Comparison of ENCODE assay signal across 16 mouse cellular contexts in the genomic region with DNA sequence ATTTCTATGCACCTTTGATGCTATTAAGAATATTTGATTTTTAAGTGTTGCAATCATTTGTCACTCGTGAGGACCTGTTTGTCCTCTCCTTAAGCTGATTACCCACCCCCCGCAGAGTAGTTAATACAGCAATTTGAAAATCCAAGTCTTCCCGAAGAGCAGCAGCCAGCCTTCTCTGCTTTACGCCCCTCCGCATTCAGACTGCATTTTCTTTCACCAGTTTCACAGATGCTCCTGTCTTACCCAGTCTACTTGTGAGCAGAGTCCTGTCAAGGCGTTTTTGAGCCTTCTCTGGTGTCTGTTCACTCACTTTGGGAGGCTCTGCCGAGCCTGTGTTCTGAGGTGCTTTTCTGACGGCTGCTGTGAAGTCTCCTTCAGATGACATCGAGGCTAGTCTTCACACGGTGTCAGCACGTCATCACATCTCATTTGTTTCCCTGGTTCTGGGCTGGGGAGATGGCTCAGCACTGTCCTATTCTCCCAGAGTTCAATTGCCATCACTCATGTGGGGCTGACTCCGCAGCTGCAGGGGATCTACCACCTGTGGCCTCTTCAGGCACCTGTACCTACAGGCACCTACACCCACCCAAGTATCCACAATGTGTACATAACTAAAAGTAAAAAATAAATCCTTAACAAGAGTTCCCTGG.
DNase-seq lines count a peak whose midpoint lies in the region; ATAC-seq and TF ChIP-seq lines count a peak whose summit lies in the region.
"Had no signal": no experiment of that assay in that cellular context is flagged by ENCODE, and none has a peak within 500 bp of the region (broad histone marks: within the 10 kb centered on the region; RNA-seq: fewer than 3 reads in every experiment).

No protein-coding gene starts in this region.

- no peaks in the 10 kb centered on the region for H3K36me3 ChIP-seq in hindbrain, embryonic 11.5 days (ENCODE audit: control insufficient read depth, insufficient read depth, low read length)
- no peaks in the 10 kb centered on the region for H3K36me3 ChIP-seq in hindbrain, embryonic 10.5 days
- H3K36me3 ChIP-seq in forebrain, postnatal 0 days (ENCODE audit: insufficient read depth): no peaks in the 10 kb centered on the region
- no peaks in the 10 kb centered on the region for H3K36me3 ChIP-seq in midbrain, embryonic 11.5 days (ENCODE audit: control insufficient read depth, insufficient read depth, low read length)
- no peaks in the 10 kb centered on the region for H3K36me3 ChIP-seq in neural tube, embryonic 15.5 days
- H3K36me3 ChIP-seq: G1E had no signal

- no peak overlapping the region; the same call in 1 of the 2 replicates for H3K9ac ChIP-seq in hindbrain, embryonic 11.5 days (ENCODE audit: low read depth, low read length)
- no peak overlapping the region for H3K9ac ChIP-seq in forebrain, postnatal 0 days
- H3K9ac ChIP-seq in midbrain, embryonic 11.5 days (ENCODE audit: low read length): no peak overlapping the region
- no peak overlapping the region for H3K9ac ChIP-seq in neural tube, embryonic 15.5 days (replicated peaks)
- H3K9ac ChIP-seq: liver, postnatal 0 days had no signal

- H3K4me1 ChIP-seq in hindbrain, embryonic 11.5 days (replicated peaks; ENCODE audit: control insufficient read depth, insufficient read depth, low read length): no peaks in the 10 kb centered on the region
- H3K4me1 ChIP-seq in hindbrain, embryonic 10.5 days (replicated peaks): peaks cover 19% of the 10 kb centered on the region
- H3K4me1 ChIP-seq in forebrain, postnatal 0 days (ENCODE audit: insufficient read depth): no peaks in the 10 kb centered on the region
- H3K4me1 ChIP-seq in midbrain, embryonic 11.5 days (ENCODE audit: control insufficient read depth, insufficient read depth, low read length): peaks cover 4% of the 10 kb centered on the region
- peaks cover 5% of the 10 kb centered on the region; the same call in 1 of the 2 replicates for H3K4me1 ChIP-seq in neural tube, embryonic 15.5 days

- no peaks in the 10 kb centered on the region for H3K9me3 ChIP-seq in hindbrain, embryonic 11.5 days (ENCODE audit: control insufficient read depth, low read length)
- no peaks in the 10 kb centered on the region for H3K9me3 ChIP-seq in hindbrain, embryonic 10.5 days
- H3K9me3 ChIP-seq in forebrain, postnatal 0 days (ENCODE audit: low read length): no peaks in the 10 kb centered on the region
- H3K9me3 ChIP-seq in midbrain, embryonic 11.5 days (ENCODE audit: control insufficient read depth, low read length): no peaks in the 10 kb centered on the region
- no peaks in the 10 kb centered on the region for H3K9me3 ChIP-seq in neural tube, embryonic 15.5 days (replicated peaks)
- H3K9me3 ChIP-seq: G1E had no signal

- H3K27ac ChIP-seq in hindbrain, embryonic 11.5 days (ENCODE audit: low read depth, low read length): peak overlapping the region; percentile 30; the same call in 1 of the 2 replicates
- H3K27ac ChIP-seq in hindbrain, embryonic 10.5 days: no peak overlapping the region
- no peak overlapping the region for H3K27ac ChIP-seq in forebrain, postnatal 0 days (ENCODE audit: low read depth, low read length)
- H3K27ac ChIP-seq in midbrain, embryonic 11.5 days (ENCODE audit: low read depth, low read length): no peak overlapping the region
- no peak overlapping the region for H3K27ac ChIP-seq in neural tube, embryonic 15.5 days (replicated peaks)

- WGBS in hindbrain, embryonic 11.5 days: 19% methylated on average over 12 of the region's 12 CpGs
- 19% methylated on average over 12 of the region's 12 CpGs for WGBS in hindbrain, embryonic 10.5 days
- WGBS in forebrain, postnatal 0 days: 10% methylated on average over 12 of the region's 12 CpGs
- WGBS in midbrain, embryonic 11.5 days: 3% methylated on average over 12 of the region's 12 CpGs
- 22% methylated on average over 12 of the region's 12 CpGs for WGBS in neural tube, embryonic 15.5 days

- no peak overlapping the region for H3K4me3 ChIP-seq in hindbrain, embryonic 11.5 days (ENCODE audit: low read depth, low read length)
- H3K4me3 ChIP-seq in hindbrain, embryonic 10.5 days: no peak overlapping the region
- H3K4me3 ChIP-seq in forebrain, postnatal 0 days (ENCODE audit: low read depth, low read length): no peak overlapping the region
- H3K4me3 ChIP-seq in midbrain, embryonic 11.5 days (ENCODE audit: low read depth, low read length): no peak overlapping the region
- no peak overlapping the region for H3K4me3 ChIP-seq in neural tube, embryonic 15.5 days (replicated peaks)

- no peak for ATAC-seq in hindbrain, embryonic 11.5 days (ENCODE audit: low FRiP score)
- ATAC-seq in forebrain, postnatal 0 days: peak; percentile 80
- no peak for ATAC-seq in midbrain, embryonic 11.5 days (ENCODE audit: low FRiP score)
- no peak for ATAC-seq in neural tube, embryonic 15.5 days (ENCODE audit: low FRiP score)
- ATAC-seq in erythroblast, adult 5-6 weeks (replicated peaks; ENCODE audit: low FRiP score, poor library complexity, severe bottlenecking): no peak
- ATAC-seq: CD4-positive, CD25-positive, alpha-beta regulatory T cell, adult 4 months; inflammation-experienced regulatory T-cells, adult 6 months; liver, postnatal 0 days had no signal

- no peak for TF ChIP-seq CTCF in forebrain, postnatal 0 days (IDR thresholded peaks at IDR 0.05; ENCODE audit: low read depth)

- no peak for DNase-seq in hindbrain, embryonic 11.5 days (ENCODE audit: low spot score)
- no peak for DNase-seq in hindbrain, embryonic 10.5 days (ENCODE audit: low spot score)
- no peak for DNase-seq in forebrain, postnatal 0 days
- DNase-seq in midbrain, embryonic 11.5 days (ENCODE audit: low spot score, missing footprints): peak; percentile 87
- no peak for DNase-seq in left cerebral cortex, adult 18-20 months (ENCODE audit: low spot score in 2 of 2)
- no peak for DNase-seq in lung, postnatal 36 days
- DNase-seq: cerebellum, postnatal 14 days; kidney, adult 8-10 months; liver; liver, postnatal 0 days; right cerebral cortex, postnatal 4 days had no signal

- H3K4me2 ChIP-seq in hindbrain, embryonic 11.5 days (replicated peaks; ENCODE audit: low read depth, low read length): no peak overlapping the region; the same call in 1 of the 2 replicates
- H3K4me2 ChIP-seq in forebrain, postnatal 0 days (ENCODE audit: low read depth): peak overlapping the region; percentile 22; the same call in 1 of the 2 replicates
- H3K4me2 ChIP-seq in midbrain, embryonic 11.5 days: peak overlapping the region; percentile 28
- H3K4me2 ChIP-seq in neural tube, embryonic 15.5 days: peak overlapping the region; percentile 28; the same call in 1 of the 2 replicates

- no peaks in the 10 kb centered on the region for H3K27me3 ChIP-seq in hindbrain, embryonic 11.5 days (ENCODE audit: control insufficient read depth, insufficient read depth, low read length)
- H3K27me3 ChIP-seq in hindbrain, embryonic 10.5 days (ENCODE audit: insufficient read depth, poor library complexity, severe bottlenecking): peaks cover 17% of the 10 kb centered on the region
- no peaks in the 10 kb centered on the region for H3K27me3 ChIP-seq in forebrain, postnatal 0 days (ENCODE audit: insufficient read depth, low read length)
- H3K27me3 ChIP-seq in midbrain, embryonic 11.5 days (ENCODE audit: control insufficient read depth, insufficient read depth, low read length): no peaks in the 10 kb centered on the region
- H3K27me3 ChIP-seq in neural tube, embryonic 15.5 days (replicated peaks): no peaks in the 10 kb centered on the region; the same call in 1 of the 2 replicates
